Comparison of ENCODE assay signal across 21 mouse cellular contexts in the genomic region with DNA sequence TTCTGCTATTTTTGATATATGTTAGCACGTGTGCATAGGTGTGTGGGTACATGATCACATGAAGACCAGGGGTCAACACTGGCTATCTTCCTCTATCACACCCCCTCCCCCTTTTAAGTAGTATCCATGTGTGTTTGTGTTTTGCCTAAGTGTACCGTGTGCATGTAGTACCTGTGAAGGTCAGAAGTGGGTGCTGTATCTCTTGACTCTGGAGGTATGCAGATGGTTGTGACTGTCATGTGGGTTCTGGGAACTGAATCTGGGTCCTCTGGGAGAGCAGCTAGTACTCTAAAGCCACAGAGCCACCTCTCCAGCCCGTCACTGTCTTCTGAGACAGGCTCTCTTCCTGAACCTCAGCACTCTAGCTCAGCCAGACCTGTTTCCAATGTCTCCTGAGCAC. TPM values are rescaled to one million over a fixed set of nuclear protein-coding genes. Genes with fewer than 3 reads are reported as not detected.
A peak's percentile ranks its signal among the peaks of the same experiment; 100 is the strongest.
DNase-seq lines count a peak whose midpoint lies in the region; ATAC-seq and TF ChIP-seq lines count a peak whose summit lies in the region.
"Had no signal": no experiment of that assay in that cellular context is flagged by ENCODE, and none has a peak within 500 bp of the region (broad histone marks: within the 10 kb centered on the region; RNA-seq: fewer than 3 reads in every experiment).

No protein-coding gene starts in this region.

- no peaks in the 10 kb centered on the region for H3K27me3 ChIP-seq in lung, postnatal 0 days (replicated peaks; ENCODE audit: insufficient read depth, low read length)
- H3K27me3 ChIP-seq: embryonic facial prominence, embryonic 13.5 days; heart, embryonic 12.5 days; hindbrain, embryonic 12.5 days; limb, embryonic 13.5 days; neural tube, embryonic 12.5 days had no signal

- TF ChIP-seq EP300 in lung, postnatal 0 days (IDR thresholded peaks at IDR 0.05), result no peak

- H3K9me3 ChIP-seq in lung, postnatal 0 days (ENCODE audit: low read length), result no peaks in the 10 kb centered on the region
- H3K9me3 ChIP-seq: embryonic facial prominence, embryonic 13.5 days; heart, embryonic 12.5 days; hindbrain, embryonic 12.5 days; limb, embryonic 13.5 days; midbrain, embryonic 10.5 days; neural tube, embryonic 12.5 days had no signal

- DNase-seq in lung, postnatal 0 days (ENCODE audit: low spot score), result no peak
- DNase-seq in lung, postnatal 36 days, result no peak
- peak; percentile 60 for DNase-seq in ES-CJ7 (ENCODE audit: low read depth, low spot score)
- DNase-seq in ZHBTc4 (ENCODE audit: low read depth, low spot score), result peak; percentile 54
- DNase-seq in thymus, postnatal 36 days, result no peak
- DNase-seq in cerebellum, adult 8-10 months, result no peak
- no peak for DNase-seq in kidney, adult 18-20 months
- DNase-seq: adrenal gland, postnatal 25 days; cerebellum, adult 11 months; cerebellum, postnatal 14 days; heart, postnatal 14 days; kidney, postnatal 4 days; lung, postnatal 14 days; right cerebral cortex, adult 18-20 months had no signal

- no peak for ATAC-seq in lung, postnatal 0 days
- ATAC-seq: forebrain, embryonic 16.5 days had no signal

- no peak overlapping the region for H3K4me3 ChIP-seq in lung, postnatal 0 days (ENCODE audit: low read depth, low read length)
- H3K4me3 ChIP-seq: embryonic facial prominence, embryonic 13.5 days; heart, embryonic 12.5 days; hindbrain, embryonic 12.5 days; limb, embryonic 13.5 days; midbrain, embryonic 10.5 days; neural tube, embryonic 12.5 days had no signal

- 94% methylated on average over 3 of the region's 3 CpGs for whole genome bisulfite sequencing in lung, postnatal 0 days

- H3K4me1 ChIP-seq in lung, postnatal 0 days (ENCODE audit: insufficient read depth, low read depth, low read length), result no peaks in the 10 kb centered on the region
- H3K4me1 ChIP-seq: embryonic facial prominence, embryonic 13.5 days; heart, embryonic 12.5 days; hindbrain, embryonic 12.5 days; limb, embryonic 13.5 days; neural tube, embryonic 12.5 days had no signal

- H3K36me3 ChIP-seq in lung, postnatal 0 days (ENCODE audit: insufficient read depth, low read length), result peaks cover 20% of the 10 kb centered on the region

- no peak overlapping the region for H3K27ac ChIP-seq in lung, postnatal 0 days (ENCODE audit: low read length)
- H3K27ac ChIP-seq: embryonic facial prominence, embryonic 13.5 days; hindbrain, embryonic 12.5 days; limb, embryonic 13.5 days; midbrain, embryonic 10.5 days; neural tube, embryonic 12.5 days had no signal

- H3K9ac ChIP-seq in lung, postnatal 0 days (replicated peaks; ENCODE audit: low read depth), result no peak overlapping the region
- H3K9ac ChIP-seq: embryonic facial prominence, embryonic 13.5 days; heart, embryonic 12.5 days; hindbrain, embryonic 12.5 days; limb, embryonic 13.5 days; neural tube, embryonic 12.5 days had no signal

- peak; percentile 33 for TF ChIP-seq CTCF in lung, postnatal 0 days (IDR thresholded peaks at IDR 0.05)

- H3K4me2 ChIP-seq in lung, postnatal 0 days (replicated peaks; ENCODE audit: low read depth, low read length), result no peak overlapping the region
- H3K4me2 ChIP-seq: embryonic facial prominence, embryonic 13.5 days; heart, embryonic 12.5 days; hindbrain, embryonic 12.5 days; limb, embryonic 13.5 days; neural tube, embryonic 12.5 days had no signal

RNA-seq across cellular contexts. Expression of gene Slc37a3, which starts 42.6 kb away (rescaled TPM):
- polyA plus RNA-seq in lung, postnatal 0 days (2015; fragmentation: Nextera tagmentation; extraction: Ambion mirVana), result 24.4 and 27.9 TPM in 2 replicates

RNA-seq across cellular contexts. Expression of gene Rab19, which starts 46.1 kb away (rescaled TPM):
- 5.8 and 6.9 TPM in 2 replicates for polyA plus RNA-seq in lung, postnatal 0 days (2015; fragmentation: Nextera tagmentation; extraction: Ambion mirVana)

Comparison
In these comparisons a context has a peak if more than half of its experiments do, and no peak if none do; other contexts are left out.
1. DNase-seq: peak in ES-CJ7 (single experiment) and ZHBTc4 (single experiment); none in lung, postnatal 0 days (single experiment), lung, postnatal 36 days (single experiment), thymus, postnatal 36 days (0 of 2), cerebellum, adult 8-10 months (single experiment) and kidney, adult 18-20 months (single experiment).